Mouse (Mus musculus): ENCODE data around the gene Vsir.

- TF ChIP-seq CTCF (IDR thresholded peaks at IDR 0.05; ENCODE audit: extremely low read depth, insufficient read depth, insufficient read length, insufficient replicate concordance) (no peak), POLR2A (IDR thresholded peaks at IDR 0.05; ENCODE audit: low read depth, low read length) (no peak)
Observed at GRCm38 (mm10) chr10:60379419-60379957, 32.8 kb downstream of the Vsir start.

Data from spleen, adult 2 months (tissue).